Mouse (Mus musculus) splenic B cell, adult 2 months (primary cell): ENCODE data around the gene Olfr27.

ENCODE experiments used
- DNase-seq: peaks from one replicate; pipeline ENCODE4 v3.0.0-alpha.2; 2011; ENCODE audit warnings: low read depth, low spot score
- H3K27me3 ChIP-seq: 2 replicates; pipeline ENCODE4 v1.6.1; 2012; ENCODE audit warnings: mild to moderate bottlenecking, low read length, moderate library complexity, mixed read lengths; ENCODE audit not compliant: control insufficient read depth, poor library complexity, insufficient read depth, severe bottlenecking
- H3K36me3 ChIP-seq: 2 replicates; pipeline ENCODE4 v1.6.1; 2012; ENCODE audit warnings: mild to moderate bottlenecking, low read length, moderate library complexity, mixed read lengths; ENCODE audit not compliant: control insufficient read depth, poor library complexity, insufficient read depth, severe bottlenecking

Olfr27 gene

GRCm38 (mm10) chr9:39127831-39128230, at the start of gene Olfr27:
Gene Olfr27, plus strand, starts transcription at chr9:39128131.
- no peaks in the 10 kb centered on the region for H3K27me3 ChIP-seq
- DNase-seq = no peak
- no peaks in the 10 kb centered on the region for H3K36me3 ChIP-seq

DNA sequence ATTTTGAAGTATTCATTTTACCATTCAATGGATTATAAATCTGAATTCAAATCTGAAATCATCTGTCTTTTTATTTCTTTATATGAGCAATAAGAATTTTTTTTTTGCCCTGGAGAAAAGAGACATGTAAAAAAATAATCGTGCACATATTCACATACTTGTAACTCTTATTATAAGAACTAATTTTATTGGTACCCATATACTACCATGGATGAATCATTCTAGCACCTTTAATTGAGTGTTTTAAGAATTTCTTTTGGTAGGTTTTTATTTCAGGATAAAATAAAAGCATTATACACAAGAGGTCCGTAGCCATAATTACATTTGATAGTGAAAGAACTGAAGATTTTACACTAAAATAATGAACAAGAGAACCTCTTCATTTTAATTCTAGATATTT, 49.1 kb upstream of the Olfr27 start, which contains the start of gene Olfr938:
Olfr938 (minus strand) TSS at position 101 of the 400 bp plus-strand sequence.
- no peak for DNase-seq
- Histone ChIP-seq H3K36me3 (no peaks in the 10 kb centered on the region), H3K27me3 (no peaks in the 10 kb centered on the region)

GRCm38 (mm10) chr9:39127326-39127725, 605 bp upstream of the Olfr27 start:
- H3K36me3 ChIP-seq = no peaks in the 10 kb centered on the region
- DNase-seq = no peak
- no peaks in the 10 kb centered on the region for H3K27me3 ChIP-seq

DNA sequence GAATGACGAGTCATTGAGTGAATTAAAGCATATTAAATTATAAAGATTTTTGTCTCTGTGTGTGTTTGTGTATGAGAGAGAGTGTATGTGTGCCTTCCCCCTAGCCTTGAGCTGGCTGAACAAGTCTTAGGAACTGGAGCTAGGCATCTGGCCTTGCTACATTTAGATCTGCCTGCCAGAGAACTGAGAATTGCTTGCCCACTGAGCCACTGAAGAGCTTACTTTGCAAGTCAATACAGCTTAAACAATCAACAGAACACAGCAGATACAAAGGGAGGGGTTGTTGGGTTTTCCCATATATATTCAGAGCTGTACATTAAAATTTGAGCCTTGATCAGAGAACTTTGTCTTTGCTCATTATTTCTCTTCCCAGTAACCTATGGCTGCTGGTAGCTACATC, 24.5 kb downstream of the Olfr27 start:
- Histone ChIP-seq H3K27me3 (no peaks in the 10 kb centered on the region), H3K36me3 (no peaks in the 10 kb centered on the region)
- no peak for DNase-seq

GRCm38 (mm10) chr9:39166004-39166403, 38.1 kb downstream of the Olfr27 start, which contains the start of gene Olfr943:
Gene Olfr943, plus strand, starts transcription at chr9:39166304.
- H3K36me3 ChIP-seq = no peaks in the 10 kb centered on the region
- no peaks in the 10 kb centered on the region for H3K27me3 ChIP-seq
- no peak for DNase-seq
